Mouse (Mus musculus) spleen, adult 2 months (tissue): Measurements from ENCODE around the gene Gabbr2. TPM values are rescaled to one million over a fixed set of nuclear protein-coding genes. Genes with fewer than 3 reads are reported as not detected.

Source experiments
- DNase-seq, 2 experiments: peaks; one replicate each; pipeline versions ENCODE4 v3.0.0 to v3.0.0-alpha.2; 2012 to 2021; ENCODE audit warnings: low spot score in 2 of 2, low read depth in 1 of 2
- H3K27ac ChIP-seq: fragments of 200-500 bp; 2 replicates; pipeline ENCODE4 v1.5.1; 2012; ENCODE audit warnings: low read length, inconsistent platforms; ENCODE audit not compliant: insufficient read depth
- H3K27me3 ChIP-seq: fragments of 200-500 bp; 2 replicates; pipeline ENCODE4 v1.6.1; 2012; ENCODE audit warnings: mild to moderate bottlenecking, moderate library complexity, low read length, inconsistent platforms; ENCODE audit not compliant: control insufficient read depth, insufficient read depth
- H3K36me3 ChIP-seq: fragments of 200-500 bp; 2 replicates; pipeline ENCODE4 v1.6.1; 2012; ENCODE audit warnings: mild to moderate bottlenecking, low read length, inconsistent platforms; ENCODE audit not compliant: control insufficient read depth, insufficient read depth
- H3K4me1 ChIP-seq: fragments of 200-500 bp; 2 replicates; pipeline ENCODE4 v1.6.1; 2011; ENCODE audit warnings: inconsistent platforms; ENCODE audit not compliant: control insufficient read depth, insufficient read depth, insufficient read length
- H3K4me3 ChIP-seq: fragments of 200-500 bp; 2 replicates; pipeline ENCODE4 v1.5.1; 2011; ENCODE audit warnings: mild to moderate bottlenecking, inconsistent platforms; ENCODE audit not compliant: insufficient read depth, insufficient read length; ENCODE audit errors: extremely low read depth
- CTCF ChIP-seq: fragments of 200-500 bp; IDR thresholded peaks from 2 replicates; pipeline ENCODE4 v1.5.1; 2011; ENCODE audit warnings: mild to moderate bottlenecking, inconsistent platforms; ENCODE audit not compliant: insufficient read depth, insufficient read length, insufficient replicate concordance; ENCODE audit errors: extremely low read depth
- POLR2A ChIP-seq: fragments of 200-500 bp; IDR thresholded peaks from 2 replicates; pipeline ENCODE4 v1.6.1; 2011; ENCODE audit warnings: low read depth, low read length, inconsistent platforms
- WGBS: fragments of 180-500 bp; shearing (Covaris S2); methylation state at CpG from one replicate; pipeline ENCODE4 v1.1.7; 2018; 5-methylcytosine and 5-hydroxymethylcytosine counted together
- polyA plus RNA-seq: library from polyadenylated mRNA; depleted of rRNA; stranded (reverse); fragments of >200 nt; gene quantifications from 2 replicates; pipeline ENCODE4 v1.2.3, GENCODE M21; 2012

The Gabbr2 gene
- polyA plus RNA-seq, 1 experiment = not detected

- no peak for TF ChIP-seq CTCF
- no peak for TF ChIP-seq POLR2A
- 68% methylated on average over 1 of the region's 1 CpGs for WGBS
- no peaks in the 10 kb centered on the region for H3K36me3 ChIP-seq
- DNase-seq = no peak
- H3K4me1 ChIP-seq = peaks cover 2% of the 10 kb centered on the region; the same call in 1 of the 2 replicates
- no peak overlapping the region for H3K4me3 ChIP-seq
- no peak overlapping the region for H3K27ac ChIP-seq
- H3K27me3 ChIP-seq = no peaks in the 10 kb centered on the region
Observed at GRCm38 (mm10) chr4:46759838-46760237, 231.8 kb downstream of the Gabbr2 start.

- Histone ChIP-seq H3K36me3 (no peaks in the 10 kb centered on the region), H3K27me3 (no peaks in the 10 kb centered on the region), H3K4me3 (no peak overlapping the region), H3K4me1 (peaks cover 4% of the 10 kb centered on the region; the same call in 1 of the 2 replicates), H3K27ac (no peak overlapping the region)
- no peak for TF ChIP-seq POLR2A
- no peak for TF ChIP-seq CTCF
- DNase-seq = no peak
- WGBS = 72% methylated on average over 7 of the region's 7 CpGs
Observed at GRCm38 (mm10) chr4:46758340-46759041, 233.2 kb downstream of the Gabbr2 start.

GRCm38 (mm10) chr4:46754407-46755194 is 237.1 kb downstream of the Gabbr2 start:
- peaks cover 10% of the 10 kb centered on the region; the same call in 1 of the 2 replicates for H3K4me1 ChIP-seq
- no peak for DNase-seq
- H3K36me3 ChIP-seq = no peaks in the 10 kb centered on the region
- TF ChIP-seq POLR2A = no peak
- no peak for TF ChIP-seq CTCF
- H3K27me3 ChIP-seq = no peaks in the 10 kb centered on the region
- no peak overlapping the region for H3K27ac ChIP-seq
- no peak overlapping the region for H3K4me3 ChIP-seq
- WGBS = 10% methylated on average over 6 of the region's 6 CpGs

- no peaks in the 10 kb centered on the region for H3K27me3 ChIP-seq
- no peak overlapping the region for H3K27ac ChIP-seq
- no peak for TF ChIP-seq CTCF
- no peak for TF ChIP-seq POLR2A
- H3K4me1 ChIP-seq = peaks cover 10% of the 10 kb centered on the region; the same call in 1 of the 2 replicates
- no peaks in the 10 kb centered on the region for H3K36me3 ChIP-seq
- 40% methylated on average over 4 of the region's 4 CpGs for WGBS
- DNase-seq = peak in 1 of 2 experiments; percentile 16
- H3K4me3 ChIP-seq = no peak overlapping the region
Observed at GRCm38 (mm10) chr4:46752306-46752705, 239.4 kb downstream of the Gabbr2 start.

- H3K4me1 ChIP-seq = peaks cover 5% of the 10 kb centered on the region; the same call in 1 of the 2 replicates
- H3K27me3 ChIP-seq = no peaks in the 10 kb centered on the region
- DNase-seq = no peak
- no peaks in the 10 kb centered on the region for H3K36me3 ChIP-seq
- WGBS = 79% methylated on average over 8 of the region's 8 CpGs
- no peak overlapping the region for H3K4me3 ChIP-seq
- TF ChIP-seq CTCF (no peak), POLR2A (no peak)
- H3K27ac ChIP-seq = no peak overlapping the region
Observed at GRCm38 (mm10) chr4:46749015-46749414, 242.7 kb downstream of the Gabbr2 start.

GRCm38 (mm10) chr4:46747007-46747746 is 244.5 kb downstream of the Gabbr2 start:
- Histone ChIP-seq H3K4me1 (peaks cover under 1% of the 10 kb centered on the region; the same call in 1 of the 2 replicates), H3K27me3 (no peaks in the 10 kb centered on the region), H3K4me3 (no peak overlapping the region), H3K36me3 (no peaks in the 10 kb centered on the region), H3K27ac (no peak overlapping the region)
- WGBS = 83% methylated on average over 14 of the region's 14 CpGs
- DNase-seq = no peak
- no peak for TF ChIP-seq CTCF
- no peak for TF ChIP-seq POLR2A
